Comparison of ENCODE assay signal across 16 mouse cellular contexts in genomic region chrX:163934731-163935130, GRCm38 (mm10).
"Had no signal": no experiment of that assay in that cellular context is flagged by ENCODE, and none has a peak within 500 bp of the region (broad histone marks: within the 10 kb centered on the region; RNA-seq: fewer than 3 reads in every experiment).

No protein-coding gene starts in this region.

- H3K4me2 ChIP-seq: neural tube, embryonic 13.5 days; neural tube, embryonic 15.5 days; stomach, embryonic 15.5 days had no signal

- H3K27me3 ChIP-seq: neural tube, embryonic 15.5 days; stomach, embryonic 15.5 days had no signal

- H3K36me3 ChIP-seq: neural tube, embryonic 15.5 days; stomach, embryonic 15.5 days had no signal

- DNase-seq: retina, postnatal 1 day; right cerebral cortex, adult 18-20 months; right cerebral cortex, postnatal 14 days; right cerebral cortex, postnatal 25 days; right cerebral cortex, postnatal 4 days; spleen, adult 18-20 months; thymus, adult 18-20 months; thymus, adult 2 months; thymus, postnatal 14 days; thymus, postnatal 25 days; thymus, postnatal 36 days; thymus, postnatal 4 days had no signal

- H3K4me1 ChIP-seq: neural tube, embryonic 13.5 days; neural tube, embryonic 15.5 days; stomach, embryonic 15.5 days had no signal

- H3K9ac ChIP-seq: neural tube, embryonic 13.5 days; neural tube, embryonic 15.5 days; stomach, embryonic 15.5 days had no signal

- H3K4me3 ChIP-seq: neural tube, embryonic 13.5 days; neural tube, embryonic 15.5 days; stomach, embryonic 15.5 days had no signal

- H3K27ac ChIP-seq: neural tube, embryonic 13.5 days; neural tube, embryonic 15.5 days; stomach, embryonic 15.5 days; stomach, postnatal 0 days had no signal

- H3K9me3 ChIP-seq: neural tube, embryonic 13.5 days; neural tube, embryonic 15.5 days; stomach, embryonic 15.5 days had no signal
